ENCODE assay signal across 10 mouse cellular contexts in genomic region chr4:153017816-153018137, GRCm38 (mm10).
DNase-seq lines count a peak whose midpoint lies in the region; ATAC-seq and TF ChIP-seq lines count a peak whose summit lies in the region.
"Had no signal": no experiment of that assay in that cellular context is flagged by ENCODE, and none has a peak within 500 bp of the region (broad histone marks: within the 10 kb centered on the region; RNA-seq: fewer than 3 reads in every experiment).

No protein-coding gene starts in this region.

- H3K4me1 ChIP-seq in stomach, embryonic 14.5 days (ENCODE audit: control insufficient read depth, insufficient read depth, low read length) = 0 out of 2 replicates have a peak, but pooled peaks cover 4% of the 10 kb centered on the region
- H3K4me1 ChIP-seq in stomach, postnatal 0 days (replicated peaks; ENCODE audit: control insufficient read depth, insufficient read depth) = no peaks in the 10 kb centered on the region
- H3K4me1 ChIP-seq in intestine, embryonic 16.5 days (ENCODE audit: control insufficient read depth, insufficient read depth, low read length) = no peaks in the 10 kb centered on the region
- H3K4me1 ChIP-seq: megakaryocyte, embryonic 14.5 days had no signal

- no peaks in the 10 kb centered on the region for H3K36me3 ChIP-seq in stomach, embryonic 14.5 days (ENCODE audit: control insufficient read depth, insufficient read depth, low read length)
- H3K36me3 ChIP-seq in stomach, postnatal 0 days (ENCODE audit: control insufficient read depth, insufficient read depth, low read length) = no peaks in the 10 kb centered on the region
- H3K36me3 ChIP-seq in intestine, embryonic 16.5 days (ENCODE audit: control insufficient read depth, insufficient read depth, low read length) = no peaks in the 10 kb centered on the region

- DNase-seq in stomach, postnatal 0 days (ENCODE audit: low spot score) = no peak
- peak; percentile 62 to 64 for DNase-seq in kidney, postnatal 36 days
- no peak for DNase-seq in embryo, embryonic 10 days (ENCODE audit: low spot score)
- no peak for DNase-seq in spleen, postnatal 4 days (ENCODE audit: low spot score in 2 of 2)
- no peak for DNase-seq in cerebellum, postnatal 10 days
- DNase-seq in cerebellum, adult 9-10 months = no peak
- DNase-seq: liver, postnatal 0 days had no signal

- 42% methylated on average over 2 of the region's 2 CpGs for WGBS in stomach, embryonic 14.5 days
- 43% methylated on average over 2 of the region's 2 CpGs for WGBS in stomach, postnatal 0 days
- WGBS in intestine, embryonic 16.5 days = 52% methylated on average over 2 of the region's 2 CpGs

- TF ChIP-seq CTCF in stomach, postnatal 0 days (IDR thresholded peaks at IDR 0.05; ENCODE audit: low read depth) = no peak

- H3K4me3 ChIP-seq in stomach, embryonic 14.5 days (ENCODE audit: low read depth, low read length) = no peak overlapping the region
- no peak overlapping the region for H3K4me3 ChIP-seq in stomach, postnatal 0 days (ENCODE audit: low read depth, low read length)
- H3K4me3 ChIP-seq in intestine, embryonic 16.5 days (ENCODE audit: low read length) = no peak overlapping the region

- H3K27me3 ChIP-seq in stomach, embryonic 14.5 days (ENCODE audit: control insufficient read depth, insufficient read depth, low read length) = no peaks in the 10 kb centered on the region
- H3K27me3 ChIP-seq in stomach, postnatal 0 days (ENCODE audit: control insufficient read depth, insufficient read depth, low read length) = no peaks in the 10 kb centered on the region
- H3K27me3 ChIP-seq in intestine, embryonic 16.5 days (replicated peaks; ENCODE audit: control insufficient read depth, insufficient read depth, low read length) = no peaks in the 10 kb centered on the region
- H3K27me3 ChIP-seq: megakaryocyte, embryonic 14.5 days had no signal

- H3K4me2 ChIP-seq in stomach, embryonic 14.5 days (replicated peaks; ENCODE audit: low read depth, low read length) = peak overlapping the region; percentile 40
- H3K4me2 ChIP-seq in stomach, postnatal 0 days (replicated peaks; ENCODE audit: low read depth) = no peak overlapping the region; the same call in 1 of the 2 replicates
- H3K4me2 ChIP-seq in intestine, embryonic 16.5 days (ENCODE audit: low read depth, low read length) = 0 out of 2 replicates have a peak overlapping the region, but pooled peaks have one; percentile 37

- ATAC-seq in stomach, embryonic 14.5 days (ENCODE audit: insufficient number of reproducible peaks, insufficient read depth, low FRiP score, low read depth) = no peak; the same call in 1 of the 2 replicates
- ATAC-seq in stomach, postnatal 0 days (ENCODE audit: low FRiP score, low TSS enrichment) = no peak
- no peak for ATAC-seq in intestine, embryonic 16.5 days
- ATAC-seq: liver, postnatal 0 days had no signal

- no peak overlapping the region for H3K27ac ChIP-seq in stomach, embryonic 14.5 days (ENCODE audit: low read length)
- H3K27ac ChIP-seq in stomach, postnatal 0 days (replicated peaks) = no peak overlapping the region
- H3K27ac ChIP-seq in intestine, embryonic 16.5 days (ENCODE audit: low read length) = no peak overlapping the region

- no peak for TF ChIP-seq EP300 in stomach, postnatal 0 days (optimal IDR thresholded peaks at IDR 0.05)

- H3K9ac ChIP-seq in stomach, embryonic 14.5 days (replicated peaks; ENCODE audit: low read depth, low read length) = no peak overlapping the region
- H3K9ac ChIP-seq in stomach, postnatal 0 days (ENCODE audit: low read length) = no peak overlapping the region
- H3K9ac ChIP-seq in intestine, embryonic 16.5 days (ENCODE audit: low read depth, low read length) = no peak overlapping the region
- H3K9ac ChIP-seq: liver, postnatal 0 days had no signal

- no peaks in the 10 kb centered on the region for H3K9me3 ChIP-seq in stomach, embryonic 14.5 days (ENCODE audit: control insufficient read depth, low read depth, low read length)
- H3K9me3 ChIP-seq in stomach, postnatal 0 days (ENCODE audit: control insufficient read depth, low read length) = no peaks in the 10 kb centered on the region
- H3K9me3 ChIP-seq in intestine, embryonic 16.5 days (ENCODE audit: control insufficient read depth, low read length) = no peaks in the 10 kb centered on the region

Comparison
In these comparisons a context has a peak if more than half of its experiments do, and no peak if none do; other contexts are left out.
1. DNase-seq: peak in kidney, postnatal 36 days (2 of 2); none in stomach, postnatal 0 days (single experiment), embryo, embryonic 10 days (single experiment), spleen, postnatal 4 days (0 of 2), cerebellum, postnatal 10 days (0 of 2) and cerebellum, adult 9-10 months (single experiment).